Mouse (Mus musculus) ES-E14 (cell line): ENCODE measurements around the gene Rbfox1. TPM values are rescaled to one million over a fixed set of nuclear protein-coding genes. Genes with fewer than 3 reads are reported as not detected.

Experiments used
- DNase-seq: peaks from one replicate; pipeline ENCODE4 v3.0.0-alpha.2; 2013; ENCODE audit warnings: low read depth, low spot score
- H3K27ac ChIP-seq: 2 replicates; pipeline ENCODE4 v1.5.1; 2012; ENCODE audit warnings: low read depth, mild to moderate bottlenecking, low read length, moderate library complexity, mixed read lengths; ENCODE audit not compliant: poor library complexity, insufficient read depth, severe bottlenecking
- H3K36me3 ChIP-seq: 2 replicates; pipeline ENCODE4 v1.6.1; 2012; ENCODE audit warnings: mild to moderate bottlenecking, low read length, moderate library complexity, mixed read lengths; ENCODE audit not compliant: control insufficient read depth, poor library complexity, insufficient read depth, severe bottlenecking
- H3K4me1 ChIP-seq, 2 experiments: fragments of 150-350 bp in 1 of 2; sonication (generic) in 1 of 2; 2 replicates each; pipeline ENCODE4 v1.6.1; 2012; ENCODE audit warnings: low read length in 2 of 2, mild to moderate bottlenecking in 1 of 2, mixed read lengths in 1 of 2; ENCODE audit not compliant: control insufficient read depth in 2 of 2, insufficient read depth in 2 of 2, poor library complexity in 1 of 2
- H3K4me3 ChIP-seq, 2 experiments: fragments of 150-350 bp in 1 of 2; sonication (generic) in 1 of 2; 2 replicates each; pipeline ENCODE4 v1.5.1; 2012; ENCODE audit warnings: low read length in 2 of 2, low read depth in 1 of 2, mild to moderate bottlenecking in 1 of 2, mixed read lengths in 1 of 2; ENCODE audit not compliant: insufficient read depth in 1 of 2, poor library complexity in 1 of 2, severe bottlenecking in 1 of 2
- H3K9ac ChIP-seq: 2 replicates; pipeline ENCODE4 v1.6.1; 2012; ENCODE audit warnings: low read depth, mild to moderate bottlenecking, low read length, mixed read lengths; ENCODE audit not compliant: poor library complexity, insufficient read depth, severe bottlenecking
- H3K9me3 ChIP-seq: fragments of 150-350 bp; sonication (generic); 2 replicates; pipeline ENCODE4 v1.6.1; 2012; ENCODE audit warnings: low read depth, mild to moderate bottlenecking, low read length; ENCODE audit not compliant: control insufficient read depth, insufficient read depth
- CHD2 ChIP-seq: IDR thresholded peaks from 2 replicates; pipeline ENCODE4 v1.6.1; 2014; ENCODE audit warnings: mild to moderate bottlenecking, low read depth, low read length, inconsistent platforms
- HCFC1 ChIP-seq: IDR thresholded peaks from 2 replicates; pipeline ENCODE4 v1.6.1; 2012; ENCODE audit warnings: low read length, inconsistent platforms, borderline replicate concordance; ENCODE audit not compliant: insufficient read depth
- MAFK ChIP-seq: IDR thresholded peaks from 2 replicates; pipeline ENCODE4 v1.6.1; 2014; ENCODE audit warnings: mild to moderate bottlenecking, low read depth, low read length, inconsistent platforms; ENCODE audit not compliant: insufficient read depth
- ZC3H11A ChIP-seq: IDR thresholded peaks from 2 replicates; pipeline ENCODE4 v1.6.1; 2012; ENCODE audit warnings: low read depth, mild to moderate bottlenecking, inconsistent platforms, low read length, borderline replicate concordance
- ZNF384 ChIP-seq: IDR thresholded peaks from 2 replicates; pipeline ENCODE4 v1.6.1; 2012; ENCODE audit warnings: low read depth, low read length, inconsistent platforms
- in situ Hi-C, 2 experiments: fragments of 600-800 bp; cut with MboI; formaldehyde crosslinking; loops; one replicate each; pipeline ENCODE4 v1.15.1; 2025; ENCODE audit warnings: low sequenced_read_pairs in 2 of 2, inconsistent platforms in 1 of 2; ENCODE audit not compliant: unreplicated experiment in 2 of 2
- total RNA-seq: library from RNA; depleted of rRNA; stranded (reverse); fragments of 300-350 nt; gene quantifications from 2 replicates; pipeline ENCODE4 v1.2.3, GENCODE M21; 2012

Gene Rbfox1
- total RNA-seq, 1 experiment: 0.18 TPM

DNA sequence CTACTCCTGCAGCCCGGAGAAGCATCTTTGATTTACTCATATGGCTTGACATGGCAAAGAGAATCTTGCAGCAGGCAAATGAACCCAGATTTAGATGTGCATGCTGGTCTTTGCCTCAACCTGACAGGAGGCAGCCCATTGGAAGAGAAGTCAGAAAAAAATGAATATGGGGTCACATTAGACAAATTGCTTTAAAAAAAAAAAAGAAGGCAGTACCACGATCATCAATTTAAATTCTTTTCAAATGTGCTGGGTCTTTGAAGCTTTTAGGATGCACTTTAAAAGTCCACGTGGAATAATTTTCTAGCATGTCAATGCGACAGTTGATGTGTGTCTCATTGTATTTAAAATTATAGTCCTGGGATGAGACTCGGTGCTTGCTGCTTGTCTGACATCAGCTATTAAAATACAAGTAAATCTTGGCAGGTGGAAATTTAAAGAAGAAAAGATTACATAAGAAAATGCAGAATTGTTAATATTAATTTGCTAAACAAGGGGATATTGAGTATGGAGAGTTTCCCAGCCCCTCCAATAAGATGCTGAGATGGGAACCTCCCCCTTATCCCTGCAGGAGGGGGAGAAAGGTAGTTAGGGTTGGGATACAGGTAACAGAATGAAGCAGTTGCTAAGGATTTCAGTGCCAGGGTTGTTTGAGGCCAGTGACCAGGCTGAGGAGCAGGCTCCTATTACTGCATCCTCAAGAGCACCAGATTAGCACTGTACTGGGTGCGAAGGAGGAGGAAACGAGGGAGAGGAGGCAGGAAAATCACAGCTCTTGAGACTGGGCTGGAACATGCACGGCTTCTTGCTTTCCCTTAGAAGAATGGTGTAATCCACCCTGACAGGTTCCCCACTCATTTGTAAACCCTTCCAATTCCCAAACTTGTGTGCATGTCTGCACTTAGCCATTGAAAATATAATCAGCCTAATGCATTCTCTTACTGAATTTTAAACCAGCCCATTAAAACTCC lies 1274.0 kb downstream of the Rbfox1 start:
- in situ Hi-C loops: no loop called here
- Histone ChIP-seq H3K9ac (no peak overlapping the region), H3K4me3 (no peak overlapping the region), H3K9me3 (no peaks in the 10 kb centered on the region), H3K36me3 (no peaks in the 10 kb centered on the region), H3K27ac (no peak overlapping the region), H3K4me1 (peaks cover 6 to 9% of the 10 kb centered on the region in 2 experiments; a peak in 2 of 4 replicates)
- no peak for DNase-seq
- TF ChIP-seq ZC3H11A (no peak), CHD2 (no peak), ZNF384 (no peak), MAFK (no peak)

DNA sequence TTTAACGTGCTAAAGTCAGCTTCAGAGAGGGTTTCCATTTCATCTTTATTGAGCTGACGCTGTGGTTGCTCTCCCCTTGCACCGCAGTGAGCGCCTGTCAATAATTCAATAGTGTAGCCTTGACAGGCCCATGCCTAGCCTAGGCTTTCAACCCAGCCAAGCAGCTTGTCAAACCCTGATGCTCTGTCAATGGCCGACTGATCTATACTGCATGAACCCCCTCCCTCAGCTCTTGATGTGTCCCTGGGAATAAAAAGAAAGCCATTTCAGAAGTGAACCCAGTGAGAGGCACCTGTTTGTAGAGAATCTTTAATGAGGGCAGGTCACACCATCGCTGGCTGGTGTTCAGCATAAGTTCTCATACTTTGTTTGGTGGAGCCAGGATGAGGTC lies 1274.7 kb downstream of the Rbfox1 start:
- in situ Hi-C loops: no loop called here
- H3K27ac ChIP-seq: no peak overlapping the region
- TF ChIP-seq CHD2: no peak
- no peak for TF ChIP-seq HCFC1
- TF ChIP-seq ZC3H11A: no peak
- no peak for TF ChIP-seq ZNF384
- no peak for TF ChIP-seq MAFK
- no peak for DNase-seq
- no peak overlapping the region for H3K9ac ChIP-seq
- H3K4me1 ChIP-seq: peaks cover 6 to 9% of the 10 kb centered on the region in 2 experiments; a peak in 2 of 4 replicates
- H3K4me3 ChIP-seq: no peak overlapping the region
- no peaks in the 10 kb centered on the region for H3K36me3 ChIP-seq
- H3K9me3 ChIP-seq: no peaks in the 10 kb centered on the region

DNA sequence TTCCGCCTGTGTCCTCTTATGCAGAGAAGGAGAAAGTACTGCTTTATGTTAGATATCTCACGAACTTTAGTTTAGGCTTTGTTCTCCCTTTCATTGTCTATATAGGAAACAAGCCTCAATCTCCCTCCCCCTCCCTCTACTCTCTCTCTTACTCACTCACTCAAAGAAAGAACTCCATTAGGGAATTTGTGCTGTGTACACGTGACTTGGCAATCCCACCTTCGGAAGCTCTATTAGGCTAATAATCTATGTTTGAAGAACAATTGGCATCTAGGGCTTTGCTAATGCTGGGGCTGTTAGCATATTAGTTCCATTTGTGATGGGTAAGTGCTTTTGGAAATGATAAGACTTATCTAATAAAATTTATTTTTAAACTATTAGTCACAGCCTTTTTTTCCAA lies 1277.0 kb downstream of the Rbfox1 start:
- in situ Hi-C loops: no loop called here
- H3K4me1 ChIP-seq: peaks cover 6 to 9% of the 10 kb centered on the region in 2 experiments; a peak in 2 of 4 replicates
- DNase-seq: no peak
- H3K36me3 ChIP-seq: no peaks in the 10 kb centered on the region
- no peak overlapping the region for H3K4me3 ChIP-seq
- TF ChIP-seq MAFK (no peak), CHD2 (no peak), HCFC1 (no peak), ZNF384 (no peak), ZC3H11A (no peak)
- H3K27ac ChIP-seq: no peak overlapping the region; the same call in 1 of the 2 replicates
- H3K9me3 ChIP-seq: no peaks in the 10 kb centered on the region
- no peak overlapping the region for H3K9ac ChIP-seq

- no peaks in the 10 kb centered on the region for H3K36me3 ChIP-seq
- DNase-seq: no peak
- no peak overlapping the region for H3K9ac ChIP-seq
- H3K4me1 ChIP-seq: peaks cover 6 to 9% of the 10 kb centered on the region in 2 experiments; a peak in 2 of 4 replicates
- no peak overlapping the region for H3K4me3 ChIP-seq
- H3K27ac ChIP-seq: no peak overlapping the region
- H3K9me3 ChIP-seq: no peaks in the 10 kb centered on the region
- TF ChIP-seq ZC3H11A (no peak), MAFK (no peak), ZNF384 (no peak), HCFC1 (no peak), CHD2 (no peak)
- in situ Hi-C loops: no loop called here
These were observed 1278.5 kb downstream of the Rbfox1 start for GRCm38 (mm10) chr16:7163688-7164087.
